Mouse (Mus musculus): ENCODE results near the gene Zfp991. TPM values are rescaled to one million over a fixed set of nuclear protein-coding genes. Genes with fewer than 3 reads are reported as not detected.
"Not testable (repeated sequence)": the region's sequence is repeated elsewhere in the genome, so short reads cannot be mapped to it uniquely, and the experiment has no call there.

Zfp991 gene
- 7.5 and 9.3 TPM in 2 replicates for polyA plus RNA-seq (2016; fragmentation: Nextera tagmentation; extraction: Ambion mirVana)

DNA sequence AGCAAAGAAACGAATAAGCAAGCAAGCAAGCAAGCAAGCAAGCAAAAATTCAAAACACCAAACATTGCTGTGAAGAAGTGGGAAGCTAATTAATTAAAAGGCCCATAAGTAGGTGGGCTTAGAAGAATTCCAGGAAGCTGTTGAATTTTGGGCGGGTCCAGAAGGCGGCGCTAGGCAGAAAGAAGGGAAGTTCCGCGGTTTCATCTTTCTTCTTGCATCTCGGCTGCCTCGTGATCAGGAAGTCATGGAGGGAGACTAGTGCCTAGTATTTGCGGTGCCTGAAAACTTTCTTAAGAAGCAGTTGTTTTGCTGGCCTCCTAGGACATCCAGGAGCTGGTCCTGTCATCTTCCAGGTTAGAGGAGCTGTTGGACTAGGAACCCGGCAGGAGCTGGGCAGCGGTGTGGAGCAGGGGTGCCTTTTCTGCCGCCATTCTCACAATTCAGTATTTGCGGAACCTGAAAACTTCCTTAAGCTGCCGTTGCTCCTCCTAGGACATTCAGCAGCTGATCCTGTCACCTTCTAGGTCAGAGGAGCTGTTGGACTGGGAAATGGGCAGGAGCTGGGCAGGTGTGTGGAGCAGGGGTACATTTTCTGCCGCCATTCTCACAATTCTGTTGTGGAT lies at the start of gene Zfp991:
Gene Zfp991 (plus strand): TSS at position 202 of the 623 bp plus-strand sequence.
- H3K4me1 ChIP-seq; DNase-seq (ENCODE audit: low spot score); H3K36me3 ChIP-seq (replicated peaks); H3K27ac ChIP-seq (replicated peaks); H3K27me3 ChIP-seq (replicated peaks; ENCODE audit: low read depth, poor library complexity, severe bottlenecking): not testable (repeated sequence)
- WGBS, result 31% methylated on average over 2 of the region's 15 CpGs
- Histone ChIP-seq H3K9me3 (peaks cover 17% of the 10 kb centered on the region), H3K4me3 (peak within 1 kb of the TSS; percentile 48)

DNA sequence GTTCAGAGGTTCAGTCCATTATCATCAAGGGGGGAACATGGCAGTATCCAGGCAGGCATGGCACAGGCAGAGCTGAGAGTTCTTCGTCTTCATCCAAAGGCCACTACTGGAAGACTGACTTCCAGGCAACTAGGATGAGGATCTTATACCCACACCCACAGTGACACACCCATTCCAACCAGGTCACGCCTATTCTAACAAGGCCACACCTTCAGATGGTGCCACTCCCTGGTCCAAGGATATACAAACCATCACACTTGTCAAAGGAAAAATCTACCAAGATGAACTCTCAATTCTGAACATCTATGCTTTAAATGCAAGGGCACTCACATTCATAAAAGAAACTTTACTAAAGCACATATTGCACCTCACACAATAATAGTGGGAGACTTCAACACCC lies 36.2 kb upstream of the Zfp991 start:
- peaks cover 19% of the 10 kb centered on the region for H3K9me3 ChIP-seq
- not testable (repeated sequence) for H3K4me1 ChIP-seq; H3K27ac ChIP-seq (replicated peaks); H3K27me3 ChIP-seq (replicated peaks; ENCODE audit: low read depth, poor library complexity, severe bottlenecking); H3K4me3 ChIP-seq; DNase-seq (ENCODE audit: low spot score); H3K36me3 ChIP-seq (replicated peaks)
- WGBS, result 73% methylated on average over 2 of the region's 2 CpGs

DNA sequence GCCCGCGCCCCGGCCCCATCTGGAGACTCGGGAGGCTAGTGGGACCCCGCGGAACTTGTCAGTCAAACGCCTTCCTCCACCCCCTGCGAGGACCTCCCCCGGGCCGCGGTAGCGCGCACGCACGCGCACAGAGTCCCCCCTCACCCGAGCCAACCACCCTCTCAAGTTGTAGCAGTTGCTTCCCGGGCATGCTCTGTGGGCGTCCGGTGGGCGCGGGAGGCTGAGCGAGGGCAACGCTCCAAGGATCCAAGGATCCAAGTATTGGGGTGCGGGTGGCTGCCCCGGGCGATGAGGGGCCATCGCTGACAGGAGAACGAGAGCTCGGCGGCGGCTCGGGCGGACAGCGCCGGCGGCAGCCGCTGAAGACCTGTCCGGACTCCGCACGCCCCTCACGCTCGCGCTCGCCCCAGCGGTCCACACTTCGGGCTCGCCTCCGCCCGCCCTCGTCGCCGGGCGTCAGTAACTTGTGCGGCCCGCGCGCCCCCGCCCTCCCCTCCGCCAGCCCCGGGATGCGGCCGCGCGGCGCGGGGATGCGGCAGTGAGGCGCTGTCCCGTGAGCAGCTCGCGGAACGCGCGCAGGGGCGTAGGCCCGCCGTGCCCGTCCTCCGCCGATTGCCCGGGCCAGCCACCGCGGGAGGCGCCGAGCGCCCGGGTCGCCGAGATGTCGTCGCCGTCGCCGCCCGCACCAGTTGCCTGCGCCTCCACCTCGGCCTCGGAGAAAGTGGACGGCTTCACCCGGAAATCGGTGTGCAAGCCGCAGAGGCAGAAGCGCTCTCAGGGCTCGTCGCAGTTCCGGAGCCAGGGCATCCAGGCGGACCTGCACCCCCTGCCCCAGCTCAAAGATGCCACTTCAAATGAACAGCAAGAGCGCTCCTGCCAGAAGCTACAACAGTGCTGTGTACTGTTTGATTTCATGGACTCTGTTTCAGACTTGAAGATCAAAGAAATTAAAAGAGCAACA lies 29.9 kb upstream of the Zfp991 start:
- H3K9me3 ChIP-seq; H3K36me3 ChIP-seq (replicated peaks); H3K27me3 ChIP-seq (replicated peaks; ENCODE audit: low read depth, poor library complexity, severe bottlenecking); H3K4me1 ChIP-seq: not testable (repeated sequence)
- DNase-seq (ENCODE audit: low spot score), result peak; percentile 70
- peak overlapping the region; percentile 57 for H3K27ac ChIP-seq (replicated peaks)
- H3K4me3 ChIP-seq, result peak overlapping the region; percentile 62
- WGBS, result under 1% methylated on average over 107 of the region's 109 CpGs

DNA sequence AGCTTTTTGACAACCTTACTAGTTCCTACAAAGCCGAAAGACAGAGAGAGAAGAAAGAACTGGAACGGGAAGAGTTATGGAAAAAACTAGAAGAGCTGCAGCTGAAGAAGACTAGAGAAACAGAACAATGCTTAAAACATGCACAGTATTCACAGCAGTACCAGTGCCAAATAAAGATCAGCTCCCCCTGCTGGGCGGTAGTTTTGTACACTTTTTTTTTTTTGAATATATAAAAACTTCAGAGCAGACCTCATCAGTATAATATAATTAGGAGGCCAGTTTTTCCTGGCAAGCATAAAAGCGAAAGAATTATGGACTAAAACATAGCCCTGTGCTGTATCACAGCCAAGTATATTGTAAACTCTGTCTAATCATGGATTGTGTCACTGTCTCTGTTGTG lies 28.0 kb upstream of the Zfp991 start:
- not testable (repeated sequence) for H3K36me3 ChIP-seq (replicated peaks); H3K4me3 ChIP-seq; H3K9me3 ChIP-seq; H3K27me3 ChIP-seq (replicated peaks; ENCODE audit: low read depth, poor library complexity, severe bottlenecking); DNase-seq (ENCODE audit: low spot score); H3K4me1 ChIP-seq; H3K27ac ChIP-seq (replicated peaks)
- WGBS, result 55% methylated on average over 4 of the region's 4 CpGs

DNA sequence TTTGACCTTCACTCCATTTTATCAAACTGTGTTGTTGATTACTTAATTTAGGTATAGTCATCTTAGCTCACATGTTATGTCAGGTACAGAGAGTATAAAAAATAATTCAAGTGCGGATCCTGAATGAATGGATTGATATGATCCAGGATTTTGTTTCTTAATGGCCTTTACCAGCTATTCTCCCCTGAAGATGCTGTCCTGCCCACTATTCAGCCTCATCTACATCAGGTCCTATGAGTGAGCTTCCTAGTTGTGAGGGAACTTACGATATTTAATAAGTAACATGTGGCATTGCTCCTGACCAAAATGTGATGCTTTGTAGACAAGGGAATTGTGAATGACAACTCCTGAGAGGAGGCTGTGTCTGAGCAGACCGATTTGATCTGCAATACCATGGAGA lies 14.0 kb upstream of the Zfp991 start:
- H3K4me3 ChIP-seq; DNase-seq (ENCODE audit: low spot score); H3K27me3 ChIP-seq (replicated peaks; ENCODE audit: low read depth, poor library complexity, severe bottlenecking); H3K27ac ChIP-seq (replicated peaks); H3K4me1 ChIP-seq; H3K36me3 ChIP-seq (replicated peaks): not testable (repeated sequence)
- H3K9me3 ChIP-seq, result peaks cover 19% of the 10 kb centered on the region
- 69% methylated on average over 2 of the region's 3 CpGs for WGBS

DNA sequence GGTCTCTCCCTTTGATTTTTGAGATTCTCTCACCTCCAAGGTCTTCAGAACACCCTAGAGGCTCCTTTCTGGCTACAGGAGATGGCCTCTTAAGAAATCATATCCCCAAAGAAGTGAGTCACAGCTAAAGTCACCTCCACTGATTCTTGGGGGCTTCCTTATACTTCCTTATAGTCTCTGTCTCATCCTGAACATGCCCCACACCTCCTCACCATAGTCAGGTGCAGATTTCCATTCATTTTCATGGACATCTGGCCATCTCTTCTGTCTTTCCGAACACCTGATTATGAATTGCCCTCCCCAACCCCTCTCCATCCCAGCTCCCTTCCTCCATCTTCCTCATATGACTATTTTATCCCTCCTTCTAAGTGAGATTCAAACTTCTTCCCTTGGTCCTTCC lies 9.6 kb upstream of the Zfp991 start:
- not testable (repeated sequence) for H3K36me3 ChIP-seq (replicated peaks)
- WGBS, result 75% methylated on average over 1 of the region's 1 CpGs

DNA sequence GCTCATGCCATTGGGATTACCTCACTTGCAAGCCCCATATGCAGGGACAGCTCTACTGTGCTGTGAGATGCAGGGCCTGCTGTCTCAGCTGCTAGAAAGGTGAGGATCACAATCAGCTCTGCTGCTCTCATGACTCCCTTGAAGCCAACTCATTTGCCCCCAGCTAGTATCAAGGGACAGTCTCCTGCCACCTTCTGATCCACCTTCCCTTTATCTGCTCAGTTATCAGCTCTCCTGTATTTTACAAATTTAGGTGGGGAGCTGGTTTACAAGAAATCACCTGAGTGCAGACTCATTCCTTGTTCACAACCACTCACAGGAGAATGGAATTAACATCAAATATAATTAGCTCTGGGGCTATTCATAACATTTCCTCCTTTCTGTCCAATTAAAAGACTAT lies 8.0 kb upstream of the Zfp991 start:
- H3K27ac ChIP-seq (replicated peaks); DNase-seq (ENCODE audit: low spot score); H3K4me3 ChIP-seq; H3K36me3 ChIP-seq (replicated peaks); H3K27me3 ChIP-seq (replicated peaks; ENCODE audit: low read depth, poor library complexity, severe bottlenecking); H3K4me1 ChIP-seq: not testable (repeated sequence)
- peaks cover 45% of the 10 kb centered on the region for H3K9me3 ChIP-seq

More for the DNA sequence above, 9.6 kb upstream of the Zfp991 start:
- DNase-seq (ENCODE audit: low spot score); H3K4me3 ChIP-seq; H3K27ac ChIP-seq (replicated peaks); H3K27me3 ChIP-seq (replicated peaks; ENCODE audit: low read depth, poor library complexity, severe bottlenecking); H3K4me1 ChIP-seq: not testable (repeated sequence)
- peaks cover 39% of the 10 kb centered on the region for H3K9me3 ChIP-seq

DNA sequence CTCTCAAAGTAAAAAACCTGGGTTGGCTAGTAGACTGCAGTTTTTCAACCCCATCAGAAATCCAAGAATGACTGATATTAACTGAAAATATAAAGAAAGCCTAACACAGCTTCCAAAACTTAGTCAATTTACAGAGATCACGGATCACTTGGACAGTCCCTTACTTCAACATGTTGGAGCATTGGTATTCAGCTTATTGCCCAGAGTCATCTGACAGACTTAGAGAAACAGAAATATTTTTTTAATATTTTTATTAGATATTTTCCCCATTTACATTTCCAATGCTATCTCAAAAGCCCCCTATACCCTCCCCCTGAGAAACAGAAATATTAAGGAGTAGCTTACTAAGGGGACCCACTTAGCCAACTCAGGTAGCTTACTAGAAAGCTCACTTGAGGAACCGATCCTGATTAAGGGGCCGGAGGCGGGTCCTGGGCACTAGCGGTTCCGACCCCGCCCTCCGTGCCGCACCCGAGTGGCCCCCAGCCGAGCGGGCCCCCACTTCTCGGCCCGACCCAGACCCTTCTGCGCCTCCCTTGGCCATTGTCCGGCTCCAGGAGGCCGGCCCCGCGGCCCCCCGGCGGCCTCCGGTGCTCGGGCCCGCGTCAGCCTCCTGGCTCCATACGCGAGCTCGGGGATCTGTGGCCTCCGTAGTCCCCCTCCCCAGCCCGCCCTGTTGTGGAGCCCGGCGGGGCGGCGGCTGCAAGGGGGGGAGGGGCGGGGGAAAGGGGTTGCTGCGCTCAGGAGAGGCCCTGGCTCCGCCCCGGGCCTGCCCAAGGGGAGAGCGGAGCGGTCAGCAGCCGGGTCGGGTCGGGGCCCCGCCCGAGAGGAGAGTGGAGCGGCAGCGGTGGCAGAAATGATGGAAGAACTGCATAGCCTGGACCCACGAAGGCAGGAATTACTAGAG lies 7.2 kb upstream of the Zfp991 start:
- Histone ChIP-seq H3K4me3 (peak overlapping the region; percentile 61), H3K9me3 (peaks cover 45% of the 10 kb centered on the region), H3K27ac (replicated peaks) (peak overlapping the region; percentile 84)
- H3K27me3 ChIP-seq (replicated peaks; ENCODE audit: low read depth, poor library complexity, severe bottlenecking); H3K36me3 ChIP-seq (replicated peaks); H3K4me1 ChIP-seq: not testable (repeated sequence)
- WGBS, result 7% methylated on average over 47 of the region's 48 CpGs
- DNase-seq (ENCODE audit: low spot score), result peak; percentile 90

DNA sequence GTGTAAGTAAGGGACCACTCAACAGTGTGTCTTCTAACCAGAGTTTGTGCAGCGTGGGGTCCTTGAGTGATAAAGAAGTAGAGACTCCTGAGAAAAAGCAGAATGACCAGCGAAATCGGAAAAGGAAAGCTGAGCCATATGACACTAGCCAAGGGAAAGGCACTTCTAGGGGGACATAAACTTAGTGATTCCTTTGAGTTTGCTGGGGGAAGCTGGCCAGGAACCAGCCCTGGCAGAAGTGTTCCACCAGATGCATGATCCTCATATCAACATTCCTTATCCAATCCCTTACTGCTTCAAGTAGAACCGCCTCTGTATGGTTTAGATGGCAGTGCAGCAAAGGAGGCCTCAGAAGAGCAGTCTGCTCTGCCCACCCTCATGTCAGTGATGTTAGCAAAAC lies 6.5 kb upstream of the Zfp991 start:
- DNase-seq (ENCODE audit: low spot score); H3K36me3 ChIP-seq (replicated peaks); H3K4me1 ChIP-seq; H3K27me3 ChIP-seq (replicated peaks; ENCODE audit: low read depth, poor library complexity, severe bottlenecking): not testable (repeated sequence)
- 23% methylated on average over 4 of the region's 4 CpGs for WGBS
- Histone ChIP-seq H3K4me3 (peak overlapping the region; percentile 61), H3K27ac (replicated peaks) (peak overlapping the region; percentile 84), H3K9me3 (peaks cover 45% of the 10 kb centered on the region)

DNA sequence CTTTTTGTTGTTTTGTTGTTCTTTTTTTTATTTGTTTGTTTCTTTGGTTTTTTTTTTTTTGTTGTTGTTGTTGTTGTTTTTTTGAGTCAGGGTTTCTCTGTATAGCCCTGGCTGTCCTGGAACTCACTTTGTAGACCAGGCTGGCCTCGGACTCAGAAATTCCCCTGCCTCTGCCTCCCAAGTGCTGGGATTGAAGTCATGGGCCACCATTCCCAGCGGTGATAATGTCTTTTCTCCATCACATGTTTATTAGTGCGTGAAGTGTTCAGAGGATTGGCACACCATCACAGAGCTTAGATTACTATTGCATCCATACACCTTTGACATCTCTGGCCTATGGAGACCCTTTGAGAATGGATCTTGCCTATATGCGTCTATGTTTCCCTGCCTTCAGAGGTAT lies 6.0 kb upstream of the Zfp991 start:
- not testable (repeated sequence) for H3K27me3 ChIP-seq (replicated peaks; ENCODE audit: low read depth, poor library complexity, severe bottlenecking); DNase-seq (ENCODE audit: low spot score); H3K4me3 ChIP-seq; H3K36me3 ChIP-seq (replicated peaks); H3K27ac ChIP-seq (replicated peaks); H3K4me1 ChIP-seq
- 88% methylated on average over 4 of the region's 4 CpGs for WGBS
- H3K9me3 ChIP-seq, result peaks cover 45% of the 10 kb centered on the region

DNA sequence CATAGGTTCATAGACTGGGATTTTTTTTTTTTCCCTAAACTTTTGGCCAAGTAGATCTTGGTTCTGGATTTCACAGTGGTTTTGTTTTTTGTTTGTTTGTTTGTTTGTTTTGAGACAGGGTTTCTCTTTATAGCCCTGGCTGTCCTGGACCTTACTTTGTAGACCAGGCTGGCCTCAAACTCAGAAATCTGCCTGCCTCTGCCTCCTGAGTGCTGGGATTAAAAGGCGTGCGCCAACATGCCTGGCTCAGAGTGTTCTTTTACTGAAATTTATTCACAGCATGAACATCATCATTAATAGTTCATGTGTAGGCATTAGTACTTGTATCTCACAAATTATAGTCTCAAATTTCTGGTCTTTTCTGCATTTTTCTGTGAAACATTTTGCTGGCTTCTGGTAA lies 5.4 kb upstream of the Zfp991 start:
- peaks cover 45% of the 10 kb centered on the region for H3K9me3 ChIP-seq
- not testable (repeated sequence) for H3K27ac ChIP-seq (replicated peaks); H3K4me1 ChIP-seq; DNase-seq (ENCODE audit: low spot score); H3K4me3 ChIP-seq; H3K27me3 ChIP-seq (replicated peaks; ENCODE audit: low read depth, poor library complexity, severe bottlenecking); H3K36me3 ChIP-seq (replicated peaks)
- 82% methylated on average over 2 of the region's 2 CpGs for WGBS

DNA sequence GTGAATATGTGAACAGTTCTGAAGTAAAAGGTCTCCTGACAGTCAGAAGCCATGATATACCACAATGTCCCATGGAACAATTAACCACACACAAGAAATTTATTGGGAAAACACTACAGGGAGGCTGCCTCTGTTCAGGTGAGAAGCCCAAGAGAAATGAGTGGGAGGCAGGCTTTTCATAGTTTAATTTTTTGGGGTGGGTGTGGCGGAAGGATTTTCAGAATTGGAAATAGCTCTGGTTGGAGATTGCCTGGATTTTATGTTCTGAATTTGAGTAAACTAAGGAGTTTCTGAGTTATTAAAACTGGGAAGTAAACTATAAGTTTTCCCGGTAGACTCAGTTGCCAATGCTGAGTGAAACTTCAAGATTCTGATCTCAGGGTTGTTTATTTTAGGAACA lies 4.7 kb upstream of the Zfp991 start:
- H3K4me1 ChIP-seq; H3K27me3 ChIP-seq (replicated peaks; ENCODE audit: low read depth, poor library complexity, severe bottlenecking); H3K27ac ChIP-seq (replicated peaks); H3K36me3 ChIP-seq (replicated peaks); H3K4me3 ChIP-seq; DNase-seq (ENCODE audit: low spot score): not testable (repeated sequence)
- WGBS, result 84% methylated on average over 2 of the region's 2 CpGs
- H3K9me3 ChIP-seq, result peaks cover 43% of the 10 kb centered on the region
